Mouse (Mus musculus): ENCODE data around the gene Prex1.

DNA sequence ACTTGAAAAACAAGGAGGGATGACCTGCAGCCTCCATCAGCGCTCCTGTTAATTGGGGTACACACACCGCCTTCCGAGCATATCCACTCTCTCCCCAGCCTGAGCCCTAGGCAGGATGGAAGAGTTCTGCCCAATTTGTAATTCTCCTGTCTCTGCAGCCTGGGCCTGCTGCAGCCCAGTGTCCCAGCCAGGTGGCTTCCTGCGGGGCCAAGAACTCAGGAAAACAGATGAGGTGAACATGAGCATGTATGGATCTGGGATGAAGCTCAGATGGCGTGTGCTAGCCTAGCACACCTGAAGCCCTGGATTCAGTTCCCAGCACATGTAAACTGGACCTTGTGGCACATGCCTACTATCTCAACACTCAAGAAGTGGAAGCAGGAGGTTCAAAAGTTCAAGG is 192.2 kb downstream of the Prex1 start:
- TF ChIP-seq CTCF (IDR thresholded peaks at IDR 0.05; ENCODE audit: low read depth) (no peak), EP300 (IDR thresholded peaks at IDR 0.05; ENCODE audit: low read depth) (no peak)
